Mouse (Mus musculus) forebrain, embryonic 14.5 days (tissue): ENCODE measurements around the gene Ifit1bl1. TPM values are rescaled to one million over a fixed set of nuclear protein-coding genes. Genes with fewer than 3 reads are reported as not detected.
"Not testable (repeated sequence)": the region's sequence is repeated elsewhere in the genome, so short reads cannot be mapped to it uniquely, and the experiment has no call there.

ENCODE experiments used
- ATAC-seq: fragments of 200-750 bp; cut with Nextera tagmentation; 2 replicates; pipeline ENCODE4 v1.8.0; 2017; ENCODE audit warnings: mild to moderate bottlenecking, moderate library complexity
- DNase-seq: peaks from one replicate; pipeline ENCODE4 v3.0.0-alpha.2; 2015; ENCODE audit warnings: low spot score
- H3K27ac ChIP-seq: fragments of 300-500 bp; sonication (generic); 2 replicates; pipeline ENCODE4 v1.5.1; 2014; ENCODE audit warnings: low read depth, mild to moderate bottlenecking, control low read depth, low read length, moderate library complexity
- H3K27me3 ChIP-seq: fragments of 300-500 bp; sonication (generic); replicated peaks from 2 replicates; pipeline ENCODE4 v1.6.1; 2014; ENCODE audit warnings: low read length, control low read depth, mixed read lengths; ENCODE audit not compliant: control insufficient read depth, insufficient read depth
- H3K36me3 ChIP-seq: fragments of 300-500 bp; sonication (generic); 2 replicates; pipeline ENCODE4 v1.6.1; 2014; ENCODE audit warnings: low read length, control low read depth; ENCODE audit not compliant: control insufficient read depth, insufficient read depth
- H3K4me1 ChIP-seq: fragments of 300-500 bp; sonication (generic); 2 replicates; pipeline ENCODE4 v1.6.1; 2014; ENCODE audit warnings: antibody characterized with exemption, low read length, control low read depth; ENCODE audit not compliant: control insufficient read depth, insufficient read depth
- H3K4me2 ChIP-seq: fragments of 300-500 bp; sonication (generic); 2 replicates; pipeline ENCODE4 v1.6.1; 2014; ENCODE audit warnings: mild to moderate bottlenecking, control low read depth, low read length
- H3K4me3 ChIP-seq: fragments of 300-500 bp; sonication (generic); 2 replicates; pipeline ENCODE4 v1.5.1; 2014; ENCODE audit warnings: low read depth, low read length, control low read depth
- H3K9ac ChIP-seq: fragments of 300-500 bp; sonication (generic); 2 replicates; pipeline ENCODE4 v1.6.1; 2014; ENCODE audit warnings: mild to moderate bottlenecking, low read length, control low read depth, moderate library complexity
- H3K9me3 ChIP-seq: fragments of 300-500 bp; sonication (generic); replicated peaks from 2 replicates; pipeline ENCODE4 v1.6.1; 2016; ENCODE audit warnings: low read length, control low read depth, mixed read lengths; ENCODE audit not compliant: control insufficient read depth
- WGBS: fragments of 180-500 bp; shearing (Covaris S2); extraction: QIAGEN DNeasy Blood & Tissue Kit; methylation state at CpG from one replicate; pipeline ENCODE4 v1.1.7; 2014; 5-methylcytosine and 5-hydroxymethylcytosine counted together
- polyA plus RNA-seq: library from polyadenylated mRNA; unstranded; fragments of >200 nt; fragmentation: Nextera tagmentation; extraction: Ambion mirVana; gene quantifications from 2 replicates; pipeline ENCODE4 v1.2.1, GENCODE M21; 2014

The Ifit1bl1 gene
- polyA plus RNA-seq, 1 experiment from 2014 or later: 0.33 TPM

- ATAC-seq: no peak
- 78% methylated on average over 2 of the region's 2 CpGs for WGBS
- H3K9me3 ChIP-seq: no peaks in the 10 kb centered on the region
These were observed 25.7 kb upstream of the Ifit1bl1 start for GRCm38 (mm10) chr19:34627496-34627895.

GRCm38 (mm10) chr19:34624663-34625062, 22.9 kb upstream of the Ifit1bl1 start:
- Histone ChIP-seq H3K9ac (no peak overlapping the region), H3K4me2 (no peak overlapping the region), H3K27me3 (no peaks in the 10 kb centered on the region), H3K27ac (no peak overlapping the region), H3K36me3 (no peaks in the 10 kb centered on the region), H3K4me1 (no peaks in the 10 kb centered on the region), H3K9me3 (no peaks in the 10 kb centered on the region), H3K4me3 (no peak overlapping the region)
- WGBS: 79% methylated on average over 4 of the region's 4 CpGs
- DNase-seq: no peak
- no peak for ATAC-seq

More at GRCm38 (mm10) chr19:34627496-34627895, 25.7 kb upstream of the Ifit1bl1 start:
- no peak for DNase-seq
- no peaks in the 10 kb centered on the region for H3K36me3 ChIP-seq
- no peak overlapping the region for H3K9ac ChIP-seq
- no peak overlapping the region for H3K4me3 ChIP-seq
- H3K4me2 ChIP-seq: no peak overlapping the region
- H3K27ac ChIP-seq: no peak overlapping the region
- H3K4me1 ChIP-seq: no peaks in the 10 kb centered on the region
- H3K27me3 ChIP-seq: no peaks in the 10 kb centered on the region

- no peak overlapping the region for H3K4me2 ChIP-seq
- H3K4me1 ChIP-seq: no peaks in the 10 kb centered on the region
- no peak overlapping the region for H3K9ac ChIP-seq
- DNase-seq: no peak
- no peak overlapping the region for H3K27ac ChIP-seq
- ATAC-seq: no peak
- H3K9me3 ChIP-seq: no peaks in the 10 kb centered on the region
- no peaks in the 10 kb centered on the region for H3K36me3 ChIP-seq
- no peak overlapping the region for H3K4me3 ChIP-seq
- 93% methylated on average over 6 of the region's 6 CpGs for WGBS
- H3K27me3 ChIP-seq: no peaks in the 10 kb centered on the region
These were observed 22.0 kb upstream of the Ifit1bl1 start for GRCm38 (mm10) chr19:34623781-34624180.

GRCm38 (mm10) chr19:34620871-34621270, 19.1 kb upstream of the Ifit1bl1 start:
- H3K4me1 ChIP-seq: no peaks in the 10 kb centered on the region
- no peak overlapping the region for H3K4me3 ChIP-seq
- H3K27ac ChIP-seq: no peak overlapping the region
- no peaks in the 10 kb centered on the region for H3K36me3 ChIP-seq
- H3K27me3 ChIP-seq: no peaks in the 10 kb centered on the region
- 94% methylated on average over 5 of the region's 5 CpGs for WGBS
- ATAC-seq: no peak
- H3K9ac ChIP-seq: no peak overlapping the region
- H3K9me3 ChIP-seq: no peaks in the 10 kb centered on the region
- DNase-seq: no peak
- H3K4me2 ChIP-seq: no peak overlapping the region

- not testable (repeated sequence) for H3K36me3 ChIP-seq, H3K9me3 ChIP-seq, H3K27me3 ChIP-seq, H3K27ac ChIP-seq, H3K9ac ChIP-seq, H3K4me2 ChIP-seq, H3K4me3 ChIP-seq, H3K4me1 ChIP-seq, ATAC-seq, DNase-seq
- 91% methylated on average over 4 of the region's 11 CpGs for WGBS
These were observed 10.7 kb upstream of the Ifit1bl1 start for GRCm38 (mm10) chr19:34612243-34613001.

- H3K9me3 ChIP-seq, H3K27me3 ChIP-seq, H3K4me1 ChIP-seq, H3K36me3 ChIP-seq, H3K4me3 ChIP-seq, DNase-seq, H3K27ac ChIP-seq, H3K9ac ChIP-seq, H3K4me2 ChIP-seq, ATAC-seq: not testable (repeated sequence)
- 78% methylated on average over 3 of the region's 3 CpGs for WGBS
These were observed 8.4 kb upstream of the Ifit1bl1 start for GRCm38 (mm10) chr19:34610118-34610517.

GRCm38 (mm10) chr19:34607237-34608051, 5.7 kb upstream of the Ifit1bl1 start, which contains the start of gene Ifit3b:
TSS of gene Ifit3b (plus strand) at chr19:34607970.
- H3K27ac ChIP-seq, H3K9ac ChIP-seq, H3K9me3 ChIP-seq, H3K4me1 ChIP-seq, H3K36me3 ChIP-seq, H3K4me2 ChIP-seq, H3K27me3 ChIP-seq, H3K4me3 ChIP-seq: not testable (repeated sequence)
- WGBS: 38% methylated on average over 4 of the region's 4 CpGs
- ATAC-seq: peak; percentile 62
- DNase-seq: peak; percentile 58

GRCm38 (mm10) chr19:34605472-34605871, 3.7 kb upstream of the Ifit1bl1 start:
- DNase-seq (no peak), ATAC-seq (no peak)
- Histone ChIP-seq H3K36me3 (no peaks in the 10 kb centered on the region), H3K4me1 (no peaks in the 10 kb centered on the region), H3K4me2 (no peak overlapping the region), H3K4me3 (no peak overlapping the region), H3K27me3 (no peaks in the 10 kb centered on the region), H3K9me3 (no peaks in the 10 kb centered on the region), H3K27ac (no peak overlapping the region), H3K9ac (no peak overlapping the region)
- 85% methylated on average over 3 of the region's 3 CpGs for WGBS

- not testable (repeated sequence) for H3K36me3 ChIP-seq, DNase-seq, H3K9ac ChIP-seq, ATAC-seq, H3K27ac ChIP-seq, H3K4me2 ChIP-seq, H3K27me3 ChIP-seq, H3K4me3 ChIP-seq, H3K4me1 ChIP-seq, H3K9me3 ChIP-seq
These were observed 2.5 kb downstream of the Ifit1bl1 start for GRCm38 (mm10) chr19:34599250-34599649.
